Mouse (Mus musculus): ENCODE results near the gene Pkn1. TPM values are rescaled to one million over a fixed set of nuclear protein-coding genes. Genes with fewer than 3 reads are reported as not detected.

Gene Pkn1
- polyA plus RNA-seq, 1 experiment from 2014 or later = 23.3 TPM

- Histone ChIP-seq H3K27me3 (replicated peaks; ENCODE audit: control insufficient read depth, insufficient read depth, low read length) (no peaks in the 10 kb centered on the region), H3K27ac (ENCODE audit: low read depth, low read length) (no peak overlapping the region), H3K4me1 (replicated peaks; ENCODE audit: control insufficient read depth, insufficient read depth, low read length) (no peaks in the 10 kb centered on the region), H3K9ac (ENCODE audit: low read depth, low read length) (no peak overlapping the region), H3K36me3 (ENCODE audit: control insufficient read depth, insufficient read depth, low read length) (peaks cover 16% of the 10 kb centered on the region), H3K4me2 (no peak overlapping the region), H3K9me3 (ENCODE audit: control insufficient read depth, low read length) (no peaks in the 10 kb centered on the region), H3K4me3 (ENCODE audit: low read depth, low read length) (no peak overlapping the region)
- DNase-seq (ENCODE audit: low spot score) = no peak
- WGBS = 71% methylated on average over 11 of the region's 11 CpGs
- ATAC-seq (replicated peaks; ENCODE audit: low FRiP score) = no peak
Measured at GRCm38 (mm10) chr8:83729009-83729807, 30.2 kb upstream of the Pkn1 start.

- H3K9ac ChIP-seq (ENCODE audit: low read depth, low read length) = no peak overlapping the region
- no peaks in the 10 kb centered on the region for H3K27me3 ChIP-seq (replicated peaks; ENCODE audit: control insufficient read depth, insufficient read depth, low read length)
- peaks cover 45% of the 10 kb centered on the region for H3K36me3 ChIP-seq (ENCODE audit: control insufficient read depth, insufficient read depth, low read length)
- WGBS = 91% methylated on average over 8 of the region's 8 CpGs
- no peaks in the 10 kb centered on the region for H3K4me1 ChIP-seq (replicated peaks; ENCODE audit: control insufficient read depth, insufficient read depth, low read length)
- no peak for DNase-seq (ENCODE audit: low spot score)
- H3K27ac ChIP-seq (ENCODE audit: low read depth, low read length) = no peak overlapping the region
- no peak overlapping the region for H3K4me2 ChIP-seq
- no peak overlapping the region for H3K4me3 ChIP-seq (ENCODE audit: low read depth, low read length)
- no peak for ATAC-seq (replicated peaks; ENCODE audit: low FRiP score)
- no peaks in the 10 kb centered on the region for H3K9me3 ChIP-seq (ENCODE audit: control insufficient read depth, low read length)
Measured at GRCm38 (mm10) chr8:83725521-83726102, 26.6 kb upstream of the Pkn1 start.

- H3K4me2 ChIP-seq = no peak overlapping the region
- no peaks in the 10 kb centered on the region for H3K4me1 ChIP-seq (replicated peaks; ENCODE audit: control insufficient read depth, insufficient read depth, low read length)
- H3K27me3 ChIP-seq (replicated peaks; ENCODE audit: control insufficient read depth, insufficient read depth, low read length) = no peaks in the 10 kb centered on the region
- no peak overlapping the region for H3K9ac ChIP-seq (ENCODE audit: low read depth, low read length)
- H3K4me3 ChIP-seq (ENCODE audit: low read depth, low read length) = no peak overlapping the region
- peaks cover 51% of the 10 kb centered on the region for H3K36me3 ChIP-seq (ENCODE audit: control insufficient read depth, insufficient read depth, low read length)
- DNase-seq (ENCODE audit: low spot score) = peak; percentile 72
- H3K27ac ChIP-seq (ENCODE audit: low read depth, low read length) = no peak overlapping the region
- 61% methylated on average over 15 of the region's 15 CpGs for WGBS
- H3K9me3 ChIP-seq (ENCODE audit: control insufficient read depth, low read length) = no peaks in the 10 kb centered on the region
- peak; percentile 61 for ATAC-seq (replicated peaks; ENCODE audit: low FRiP score)
Measured at GRCm38 (mm10) chr8:83724697-83725482, 25.9 kb upstream of the Pkn1 start.

- H3K9me3 ChIP-seq (ENCODE audit: control insufficient read depth, low read length) = no peaks in the 10 kb centered on the region
- no peaks in the 10 kb centered on the region for H3K27me3 ChIP-seq (replicated peaks; ENCODE audit: control insufficient read depth, insufficient read depth, low read length)
- ATAC-seq (replicated peaks; ENCODE audit: low FRiP score) = no peak
- no peak for DNase-seq (ENCODE audit: low spot score)
- H3K27ac ChIP-seq (ENCODE audit: low read depth, low read length) = no peak overlapping the region
- WGBS = 91% methylated on average over 11 of the region's 11 CpGs
- no peak overlapping the region for H3K4me2 ChIP-seq
- H3K9ac ChIP-seq (ENCODE audit: low read depth, low read length) = no peak overlapping the region
- H3K36me3 ChIP-seq (ENCODE audit: control insufficient read depth, insufficient read depth, low read length) = peaks cover 54% of the 10 kb centered on the region
- H3K4me3 ChIP-seq (ENCODE audit: low read depth, low read length) = no peak overlapping the region
- no peaks in the 10 kb centered on the region for H3K4me1 ChIP-seq (replicated peaks; ENCODE audit: control insufficient read depth, insufficient read depth, low read length)
Measured at GRCm38 (mm10) chr8:83723447-83724083, 24.6 kb upstream of the Pkn1 start.

- Histone ChIP-seq H3K36me3 (ENCODE audit: control insufficient read depth, insufficient read depth, low read length) (peaks cover 54% of the 10 kb centered on the region), H3K4me3 (ENCODE audit: low read depth, low read length) (no peak overlapping the region), H3K27ac (ENCODE audit: low read depth, low read length) (no peak overlapping the region), H3K9me3 (ENCODE audit: control insufficient read depth, low read length) (no peaks in the 10 kb centered on the region), H3K4me2 (no peak overlapping the region), H3K4me1 (replicated peaks; ENCODE audit: control insufficient read depth, insufficient read depth, low read length) (no peaks in the 10 kb centered on the region), H3K9ac (ENCODE audit: low read depth, low read length) (no peak overlapping the region), H3K27me3 (replicated peaks; ENCODE audit: control insufficient read depth, insufficient read depth, low read length) (no peaks in the 10 kb centered on the region)
- ATAC-seq (replicated peaks; ENCODE audit: low FRiP score) = no peak
- no peak for DNase-seq (ENCODE audit: low spot score)
- WGBS = 89% methylated on average over 12 of the region's 12 CpGs
Measured at GRCm38 (mm10) chr8:83722631-83723030, 23.7 kb upstream of the Pkn1 start.

GRCm38 (mm10) chr8:83721405-83722025, 22.5 kb upstream of the Pkn1 start:
- no peaks in the 10 kb centered on the region for H3K9me3 ChIP-seq (ENCODE audit: control insufficient read depth, low read length)
- ATAC-seq (replicated peaks; ENCODE audit: low FRiP score) (no peak), DNase-seq (ENCODE audit: low spot score) (no peak)
- no peak overlapping the region for H3K9ac ChIP-seq (ENCODE audit: low read depth, low read length)
- 91% methylated on average over 25 of the region's 25 CpGs for WGBS
- H3K4me1 ChIP-seq (replicated peaks; ENCODE audit: control insufficient read depth, insufficient read depth, low read length) = peaks cover 7% of the 10 kb centered on the region
- H3K27ac ChIP-seq (ENCODE audit: low read depth, low read length) = no peak overlapping the region
- H3K36me3 ChIP-seq (ENCODE audit: control insufficient read depth, insufficient read depth, low read length) = peaks cover 54% of the 10 kb centered on the region
- H3K4me2 ChIP-seq = no peak overlapping the region
- H3K27me3 ChIP-seq (replicated peaks; ENCODE audit: control insufficient read depth, insufficient read depth, low read length) = no peaks in the 10 kb centered on the region
- H3K4me3 ChIP-seq (ENCODE audit: low read depth, low read length) = no peak overlapping the region

DNA sequence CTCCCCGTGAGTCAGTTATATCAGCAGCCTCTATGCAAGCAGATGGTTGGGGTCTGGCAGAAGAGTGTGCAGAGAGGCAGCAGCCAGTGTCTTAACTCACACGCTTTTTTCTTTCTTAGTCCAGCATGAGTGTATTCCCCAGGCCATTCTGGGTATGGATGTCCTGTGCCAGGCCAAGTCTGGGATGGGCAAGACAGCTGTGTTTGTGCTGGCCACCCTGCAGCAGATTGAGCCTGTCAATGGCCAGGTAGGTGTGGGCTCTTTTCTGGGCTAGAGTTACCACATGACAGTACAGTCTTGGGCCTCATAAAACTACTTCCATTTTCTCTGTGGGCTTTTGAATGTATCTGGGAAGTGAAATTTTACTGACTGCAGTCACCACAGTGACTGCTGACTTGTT, 20.7 kb upstream of the Pkn1 start:
- no peak overlapping the region for H3K4me2 ChIP-seq
- H3K27me3 ChIP-seq (replicated peaks; ENCODE audit: control insufficient read depth, insufficient read depth, low read length) = no peaks in the 10 kb centered on the region
- peaks cover 13% of the 10 kb centered on the region for H3K4me1 ChIP-seq (replicated peaks; ENCODE audit: control insufficient read depth, insufficient read depth, low read length)
- WGBS = 87% methylated on average over 2 of the region's 2 CpGs
- H3K36me3 ChIP-seq (ENCODE audit: control insufficient read depth, insufficient read depth, low read length) = peaks cover 42% of the 10 kb centered on the region
- DNase-seq (ENCODE audit: low spot score) (no peak), ATAC-seq (replicated peaks; ENCODE audit: low FRiP score) (no peak)
- H3K9me3 ChIP-seq (ENCODE audit: control insufficient read depth, low read length) = no peaks in the 10 kb centered on the region
- H3K27ac ChIP-seq (ENCODE audit: low read depth, low read length) = no peak overlapping the region
- no peak overlapping the region for H3K9ac ChIP-seq (ENCODE audit: low read depth, low read length)
- H3K4me3 ChIP-seq (ENCODE audit: low read depth, low read length) = no peak overlapping the region

DNA sequence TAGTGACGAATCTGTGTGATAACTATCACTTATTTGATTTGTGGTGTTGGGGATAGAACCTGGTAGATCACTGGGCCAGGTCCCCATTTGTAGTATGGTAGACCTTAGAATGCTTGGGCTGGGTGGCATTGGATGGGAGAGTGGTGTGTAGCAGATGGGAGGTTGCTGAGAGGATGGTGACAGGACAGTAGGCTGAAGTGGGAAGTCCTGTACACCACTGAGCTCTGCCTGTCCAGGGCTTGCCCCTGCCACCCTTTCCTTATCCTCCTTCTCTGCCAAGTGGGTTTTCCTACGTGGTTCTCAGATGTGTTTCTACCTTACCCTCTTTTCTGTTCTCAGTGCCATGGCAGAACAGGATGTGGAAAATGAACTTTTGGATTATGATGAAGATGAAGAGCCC, 20.1 kb upstream of the Pkn1 start:
- no peak overlapping the region for H3K9ac ChIP-seq (ENCODE audit: low read depth, low read length)
- peaks cover 40% of the 10 kb centered on the region for H3K36me3 ChIP-seq (ENCODE audit: control insufficient read depth, insufficient read depth, low read length)
- H3K4me3 ChIP-seq (ENCODE audit: low read depth, low read length) = no peak overlapping the region
- WGBS = 80% methylated on average over 2 of the region's 2 CpGs
- no peak overlapping the region for H3K4me2 ChIP-seq
- peaks cover 13% of the 10 kb centered on the region for H3K4me1 ChIP-seq (replicated peaks; ENCODE audit: control insufficient read depth, insufficient read depth, low read length)
- ATAC-seq (replicated peaks; ENCODE audit: low FRiP score) (no peak), DNase-seq (ENCODE audit: low spot score) (no peak)
- no peak overlapping the region for H3K27ac ChIP-seq (ENCODE audit: low read depth, low read length)
- H3K27me3 ChIP-seq (replicated peaks; ENCODE audit: control insufficient read depth, insufficient read depth, low read length) = no peaks in the 10 kb centered on the region
- no peaks in the 10 kb centered on the region for H3K9me3 ChIP-seq (ENCODE audit: control insufficient read depth, low read length)
